Mouse (Mus musculus) layer of hippocampus, adult 2 months (tissue): ENCODE data around the gene Tcam1. TPM values are rescaled to one million over a fixed set of nuclear protein-coding genes. Genes with fewer than 3 reads are reported as not detected.

Source experiments
- DNase-seq, 2 experiments: peaks; one replicate each; pipeline ENCODE4 v3.0.0; 2022; ENCODE audit warnings: low spot score in 2 of 2
- H3K27ac ChIP-seq: fragments of 200-600 bp; 2 replicates; pipeline ENCODE4 v1.8.1; 2022
- H3K4me3 ChIP-seq: fragments of 200-600 bp; 2 replicates; pipeline ENCODE4 v1.8.1; 2022; ENCODE audit warnings: mild to moderate bottlenecking
- CTCF ChIP-seq: fragments of 200-600 bp; conservative IDR thresholded peaks from 2 replicates; pipeline ENCODE4 v1.8.1; 2022; ENCODE audit warnings: antibody characterized with exemption, mild to moderate bottlenecking, moderate library complexity
- total RNA-seq, 2 experiments: library from RNA; stranded (reverse); gene quantifications; 2 replicates each; pipeline ENCODE4 v1.2.3; 2021

Gene Tcam1
- total RNA-seq, 2 experiments from 2014 or later = 0.15 to 0.34 TPM

DNA sequence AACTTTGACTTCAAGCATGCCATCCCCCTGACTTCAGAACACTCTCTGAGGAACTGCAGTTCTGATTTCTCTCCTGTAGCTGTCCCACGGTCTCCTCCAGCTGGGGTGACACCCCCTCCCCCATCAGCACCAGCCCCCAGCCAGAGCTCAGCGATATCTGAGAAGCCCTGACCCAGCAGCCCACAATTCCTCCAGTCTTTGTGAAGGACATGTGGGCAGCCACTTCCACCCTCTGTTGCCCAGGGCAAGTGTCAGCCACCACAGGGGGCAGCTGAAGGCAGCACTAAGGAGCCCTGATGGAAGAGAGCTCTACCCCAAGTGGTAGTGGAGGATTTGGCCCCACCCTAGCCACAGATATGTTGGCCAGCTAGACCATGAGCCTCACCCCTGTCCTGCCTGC is 57.6 kb downstream of the Tcam1 start:
- Histone ChIP-seq H3K4me3 (no peak overlapping the region), H3K27ac (no peak overlapping the region)
- no peak for DNase-seq
- no peak for TF ChIP-seq CTCF

DNA sequence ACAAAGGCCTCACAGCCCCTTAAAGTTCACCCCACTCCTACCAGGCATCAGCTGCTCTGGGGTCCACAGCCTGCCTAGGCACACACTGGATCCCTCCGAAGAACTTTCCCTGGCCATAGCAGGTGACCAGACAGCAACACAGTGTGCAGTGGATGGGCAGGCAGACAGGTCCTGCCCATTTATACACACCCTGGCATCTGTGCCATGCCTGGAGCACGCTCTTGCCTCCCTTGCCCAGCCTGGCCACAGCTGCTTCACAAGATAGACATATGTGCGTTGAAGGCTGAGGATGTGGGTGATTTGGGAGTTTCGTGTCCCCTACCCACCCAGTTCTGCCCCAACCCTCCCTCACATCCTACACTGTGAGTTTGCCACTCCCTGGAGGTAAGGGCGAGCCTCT is 61.6 kb downstream of the Tcam1 start:
- DNase-seq = no peak
- Histone ChIP-seq H3K4me3 (no peak overlapping the region), H3K27ac (no peak overlapping the region)
- no peak for TF ChIP-seq CTCF

Other genes starting within 250 kb of the Tcam1 start
- gene Dcaf7, start 239.8 kb upstream of the Tcam1 start, total RNA-seq = 100 to 1,000 TPM; 138 to 143 TPM
- gene Taco1, start 210.6 kb upstream of the Tcam1 start, total RNA-seq = 10 to 100 TPM; 20.4 to 21.3 TPM
- 10 to 100 TPM; 31.5 to 33.0 TPM for gene Map3k3, start 192.1 kb upstream of the Tcam1 start, total RNA-seq
- not detected for gene Gm10840, start 115.8 kb upstream of the Tcam1 start, total RNA-seq
- 100 to 1,000 TPM; 153 TPM for gene Limd2, start 115.8 kb upstream of the Tcam1 start, total RNA-seq
- gene Strada, start 74.5 kb upstream of the Tcam1 start, total RNA-seq = 10 to 100 TPM; 32.0 to 34.3 TPM
- 10 to 100 TPM; 89.8 to 98.2 TPM for gene Ccdc47, start 60.3 kb upstream of the Tcam1 start, total RNA-seq
- 10 to 100 TPM; 69.8 to 71.1 TPM for gene Ddx42, start 59.7 kb upstream of the Tcam1 start, total RNA-seq
- 10 to 100 TPM; 33.5 to 36.1 TPM for gene Ftsj3, start 20.6 kb upstream of the Tcam1 start, total RNA-seq
- 100 to 1,000 TPM; 160 to 176 TPM for gene Psmc5, start 20.5 kb upstream of the Tcam1 start, total RNA-seq
- gene Smarcd2, start 3.7 kb upstream of the Tcam1 start, total RNA-seq = 10 to 100 TPM; 32.8 to 34.4 TPM
- not detected for gene Gh, start 25.2 kb downstream of the Tcam1 start, total RNA-seq
- not detected for gene Cd79b, start 38.1 kb downstream of the Tcam1 start, total RNA-seq
- gene Scn4a, start 76.6 kb downstream of the Tcam1 start, total RNA-seq = not detected
- not detected for gene Prr29, start 88.8 kb downstream of the Tcam1 start, total RNA-seq
- gene Icam2, start 111.4 kb downstream of the Tcam1 start, total RNA-seq = 1 to 10 TPM; 2.1 to 2.2 TPM
- gene Ern1, start 211.2 kb downstream of the Tcam1 start, total RNA-seq = 10 to 100 TPM; 11.2 to 11.8 TPM